Mouse (Mus musculus): ENCODE measurements around the gene Trpc7.

Trpc7 gene

DNA sequence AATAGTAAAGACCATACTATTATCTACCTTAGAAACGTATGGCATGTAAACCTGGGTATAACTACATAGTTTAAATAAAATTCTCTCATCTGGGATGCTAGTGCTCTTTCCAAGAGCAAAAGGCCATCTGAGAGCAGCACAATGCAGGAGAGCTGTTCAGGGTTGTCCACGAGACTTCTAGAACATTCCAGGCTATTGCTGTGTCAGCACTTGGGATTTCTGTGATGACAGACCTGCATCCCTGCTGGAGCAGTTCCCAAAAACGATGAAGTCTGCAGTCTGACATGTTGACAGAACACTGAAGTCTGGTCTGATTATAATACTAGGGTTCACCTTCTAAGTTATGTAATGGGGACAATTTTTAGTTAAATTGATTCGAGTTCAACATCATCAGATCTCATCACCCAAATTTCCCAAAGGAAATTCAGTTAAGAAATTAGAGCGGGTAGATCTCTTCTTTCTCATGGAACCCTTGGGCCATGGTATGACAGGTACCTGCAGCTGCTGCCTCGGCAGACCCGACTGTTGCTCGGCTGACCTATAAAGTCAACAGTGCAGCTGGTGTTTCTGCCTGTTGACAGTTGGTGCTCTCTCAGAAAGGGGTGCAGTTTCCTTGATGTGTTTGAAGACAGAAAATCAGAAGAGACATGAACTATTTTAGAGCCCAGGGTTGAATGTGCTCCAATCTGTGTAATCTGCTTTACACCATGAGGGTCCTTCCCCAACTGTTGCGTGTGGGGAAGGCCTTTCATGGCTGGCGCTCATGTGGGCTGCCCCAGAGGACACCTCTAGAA is 148.9 kb downstream of the Trpc7 start:
- no peak for DNase-seq (ENCODE audit: low read depth, low spot score)

DNA sequence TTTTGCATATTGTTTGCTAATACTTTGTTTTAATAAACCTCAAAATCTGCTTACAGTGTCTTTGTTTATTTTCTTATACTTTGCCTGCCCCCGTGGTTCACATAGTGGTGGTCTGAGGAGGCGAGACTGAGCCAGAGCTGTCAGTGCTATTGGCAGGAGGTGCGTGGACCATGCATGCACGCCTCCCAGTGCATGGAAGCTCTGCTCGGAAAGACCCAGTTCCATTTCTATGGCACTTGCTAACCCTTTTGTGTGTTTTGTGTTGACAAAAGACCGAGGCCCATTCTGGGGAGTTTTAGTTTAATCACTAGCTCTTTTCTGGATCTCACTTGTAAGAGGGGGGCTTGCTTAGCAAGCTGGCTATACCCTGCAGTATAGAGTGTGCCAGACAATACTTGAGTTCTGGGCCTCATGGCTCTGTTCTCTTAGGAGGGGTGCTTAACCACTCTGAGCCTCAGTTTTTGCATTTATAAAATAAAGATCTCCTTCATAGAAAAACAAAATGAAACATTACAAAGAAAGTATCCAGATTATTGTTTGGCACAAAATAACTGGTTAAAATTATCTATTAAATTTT is 153.4 kb downstream of the Trpc7 start:
- DNase-seq (ENCODE audit: low read depth, low spot score), result no peak

DNA sequence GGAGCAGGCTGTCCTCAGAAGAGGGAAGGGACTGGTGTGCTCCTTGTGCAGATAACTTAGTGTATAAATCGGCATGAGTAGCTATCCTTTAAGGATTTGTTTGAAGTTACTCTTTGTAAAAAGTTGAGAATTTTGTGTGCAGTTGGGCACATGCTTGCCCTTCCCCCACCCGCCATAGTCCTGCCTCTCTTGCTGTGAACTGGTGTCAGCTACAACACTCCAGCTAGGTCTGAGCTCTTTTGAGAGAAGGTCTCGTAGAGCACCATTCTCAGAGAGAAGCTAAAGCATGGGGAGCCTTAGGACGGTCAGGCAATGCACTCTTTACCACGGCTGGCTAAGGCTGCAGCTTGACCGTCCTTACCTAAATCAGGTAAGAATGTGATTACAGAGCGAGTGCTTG is 154.1 kb downstream of the Trpc7 start:
- DNase-seq (ENCODE audit: low read depth, low spot score), result no peak

DNA sequence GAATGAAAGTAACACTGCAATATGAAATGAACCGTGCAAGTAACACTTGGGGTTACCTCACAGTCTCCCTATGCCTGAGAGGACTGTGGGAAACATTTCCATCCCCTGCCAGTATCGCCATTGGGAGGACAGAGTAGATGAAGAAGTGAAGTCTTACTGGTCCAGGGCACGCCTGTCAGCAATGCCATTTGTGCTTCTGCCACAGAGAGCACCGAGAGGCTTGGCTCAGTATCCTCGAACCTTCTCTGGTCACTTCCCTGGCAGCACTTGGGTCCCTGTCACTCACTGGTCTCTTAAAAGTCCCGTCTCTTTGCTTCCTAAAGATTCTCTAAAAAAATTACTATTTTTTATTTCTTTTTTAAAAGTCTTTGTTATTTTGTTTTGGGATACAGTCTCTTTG is 155.3 kb downstream of the Trpc7 start:
- no peak for DNase-seq (ENCODE audit: low read depth, low spot score)

DNA sequence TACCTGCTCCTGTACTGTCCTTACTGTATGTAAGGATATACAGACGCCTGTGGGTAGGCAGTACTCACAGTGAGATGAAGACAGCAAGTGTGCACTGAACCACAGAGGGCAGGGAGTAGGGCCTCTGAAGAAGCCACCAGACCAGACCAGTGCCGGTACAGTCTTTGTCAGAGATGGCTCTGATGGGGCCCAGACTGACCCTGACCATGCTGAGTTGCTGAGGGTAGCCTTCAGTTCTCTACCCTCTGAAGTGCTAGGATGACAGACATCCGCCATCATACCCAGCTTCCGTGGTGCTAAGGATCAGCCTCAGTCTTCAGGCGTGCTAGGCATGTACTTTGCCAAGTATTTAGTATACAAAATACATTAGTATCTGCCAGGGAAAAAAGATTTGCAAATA is 156.2 kb downstream of the Trpc7 start:
- no peak for DNase-seq (ENCODE audit: low read depth, low spot score)

DNA sequence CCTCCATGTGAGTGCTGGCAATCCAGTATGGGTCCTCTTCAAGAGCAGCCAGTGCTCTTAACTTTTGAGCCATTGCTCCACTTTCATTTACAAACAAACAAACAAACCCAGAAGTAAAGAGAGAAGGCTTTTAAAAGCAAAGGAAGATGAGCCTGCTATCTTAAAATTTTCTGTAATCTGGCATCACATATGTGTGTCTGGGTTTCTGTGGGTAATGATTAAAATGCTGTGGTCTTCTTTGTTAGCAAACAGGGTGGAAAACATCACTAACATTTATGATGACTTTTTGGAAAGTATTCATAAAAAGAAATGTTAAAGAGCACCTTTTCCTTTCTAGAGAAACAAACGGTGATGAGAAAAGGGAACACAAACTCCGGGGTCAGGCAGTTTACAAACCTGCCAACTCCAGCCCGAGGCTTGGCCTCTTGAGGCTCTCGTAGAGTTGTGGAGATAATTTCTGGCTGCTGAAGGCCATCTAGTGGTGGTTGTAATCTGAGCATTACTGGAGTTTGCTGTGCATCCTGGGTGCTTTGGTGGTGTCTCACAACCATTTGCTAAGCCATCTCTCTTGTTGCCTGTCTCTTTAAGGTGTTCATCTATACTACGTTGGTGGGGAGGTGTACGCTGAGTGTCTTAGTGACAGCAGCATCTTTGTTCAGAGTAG is 160.4 kb downstream of the Trpc7 start:
- DNase-seq (ENCODE audit: low read depth, low spot score), result no peak

DNA sequence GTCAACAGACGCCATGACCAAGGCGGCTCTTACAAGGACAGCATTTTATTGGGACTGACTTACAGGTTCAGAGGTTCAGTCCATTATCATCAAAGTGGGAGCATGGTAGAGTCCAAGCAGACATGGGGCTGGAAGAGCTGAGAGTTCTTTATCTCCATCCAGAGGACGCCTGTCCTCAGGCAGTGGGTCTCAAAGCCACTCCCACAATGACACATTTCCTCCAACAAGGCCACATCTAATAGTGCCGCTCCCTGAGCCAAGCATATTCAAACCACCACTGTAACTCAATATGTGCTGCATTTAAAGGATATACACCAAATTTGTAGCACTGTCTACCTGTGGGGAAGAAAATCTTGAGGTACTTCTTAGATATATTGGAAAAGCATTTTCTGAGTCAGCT is 161.2 kb downstream of the Trpc7 start:
- DNase-seq (ENCODE audit: low read depth, low spot score), result no peak

DNA sequence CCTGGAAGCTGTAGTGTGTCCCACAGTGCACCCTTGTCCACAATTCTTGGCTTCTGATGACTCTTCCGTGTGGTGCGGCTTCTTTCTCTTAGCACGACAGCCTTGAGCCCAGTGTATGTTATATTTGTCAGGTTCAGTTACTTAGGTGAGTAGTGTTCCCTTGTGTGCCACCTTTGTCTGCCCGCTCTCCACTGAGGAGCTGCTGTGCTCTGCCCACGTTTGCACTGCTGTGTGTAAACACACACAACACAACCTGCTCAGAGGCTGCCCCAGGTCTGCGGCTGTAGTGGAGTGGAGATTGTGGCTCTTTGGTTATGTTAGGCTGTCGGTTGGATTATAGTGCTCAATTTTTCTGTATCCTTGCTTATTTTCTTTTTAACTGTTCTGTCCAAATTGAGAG is 166.7 kb downstream of the Trpc7 start:
- no peak for DNase-seq (ENCODE audit: low read depth, low spot score)

DNA sequence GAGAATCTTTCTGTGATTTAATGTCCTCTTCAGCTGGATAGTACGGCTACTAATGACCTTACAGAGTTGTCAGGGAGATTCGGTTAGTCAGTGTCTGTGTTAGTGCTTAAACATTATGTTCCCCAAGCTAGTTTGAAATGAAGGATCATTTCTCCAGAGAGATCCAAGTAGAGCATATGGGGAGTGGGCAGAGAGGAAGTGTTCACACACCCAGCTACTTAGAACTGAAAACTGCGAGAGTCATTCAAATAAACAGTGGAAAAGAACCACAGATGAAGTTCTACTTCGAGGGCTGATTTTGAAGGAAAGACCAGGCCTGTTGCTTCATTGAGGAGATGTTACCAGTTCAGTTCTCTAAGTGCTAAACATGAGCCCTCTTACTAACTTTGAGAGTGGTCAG is 169.2 kb downstream of the Trpc7 start:
- DNase-seq (ENCODE audit: low read depth, low spot score), result no peak
